Mouse (Mus musculus) layer of hippocampus, postnatal 10 days (tissue): ENCODE data around the gene Hsd11b2. TPM values are rescaled to one million over a fixed set of nuclear protein-coding genes. Genes with fewer than 3 reads are reported as not detected.

Source experiments
- DNase-seq, 2 experiments: peaks; one replicate each; pipeline ENCODE4 v3.0.0; 2021; ENCODE audit warnings: low spot score in 2 of 2
- long read RNA-seq: library from polyadenylated mRNA; stranded (forward); transcript quantifications from one replicate; pipeline ENCODE4 v2.0.0, GENCODE M21; 2023
- total RNA-seq, 2 experiments: library from RNA; stranded (reverse); gene quantifications; 2 replicates each; pipeline ENCODE4 v1.2.3; 2021

The Hsd11b2 gene
- total RNA-seq: under 1 TPM in 1 of 2 experiments, not detected in 1; 0.18 TPM
- long read RNA-seq: 0 reads

GRCm38 (mm10) chr8:105518436-105519313 lies at the start of gene Hsd11b2:
Gene Hsd11b2, plus strand, starts transcription at chr8:105518755.
- DNase-seq: peak; percentile 44 to 67

GRCm38 (mm10) chr8:105469041-105469695 lies 49.4 kb upstream of the Hsd11b2 start:
- peak; percentile 44 to 51 for DNase-seq

- DNase-seq: no peak
These were observed 48.7 kb upstream of the Hsd11b2 start for GRCm38 (mm10) chr8:105469816-105470215.

DNA sequence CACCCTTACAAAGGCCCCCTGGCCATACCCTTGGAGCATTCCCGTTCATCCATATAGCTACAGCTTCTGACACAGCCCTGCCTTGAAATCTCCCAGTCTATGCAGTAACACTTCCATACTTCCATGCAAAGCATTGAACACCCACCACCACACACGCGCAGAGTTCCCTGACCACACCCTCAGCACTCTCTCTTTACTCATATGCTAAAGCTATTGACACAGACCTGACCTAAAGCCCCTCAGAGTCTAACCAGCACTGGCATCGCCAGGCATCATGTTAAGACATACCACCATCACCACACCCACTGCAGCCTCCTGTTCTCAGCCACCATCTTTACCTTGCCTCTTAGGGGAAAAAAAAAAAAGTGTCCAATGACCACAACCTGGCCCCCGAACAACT lies 48.3 kb upstream of the Hsd11b2 start:
- DNase-seq: no peak

GRCm38 (mm10) chr8:105470681-105471313 lies 47.8 kb upstream of the Hsd11b2 start:
- no peak for DNase-seq

- peak; percentile 78 to 82 for DNase-seq
These were observed 47.1 kb upstream of the Hsd11b2 start, which contains the start of gene Tppp3 for GRCm38 (mm10) chr8:105471314-105472015. Gene Tppp3, minus strand, starts transcription at chr8:105471526.

GRCm38 (mm10) chr8:105472414-105472932 lies 46.1 kb upstream of the Hsd11b2 start:
- no peak for DNase-seq

GRCm38 (mm10) chr8:105472983-105473382 lies 45.6 kb upstream of the Hsd11b2 start:
- no peak for DNase-seq

DNA sequence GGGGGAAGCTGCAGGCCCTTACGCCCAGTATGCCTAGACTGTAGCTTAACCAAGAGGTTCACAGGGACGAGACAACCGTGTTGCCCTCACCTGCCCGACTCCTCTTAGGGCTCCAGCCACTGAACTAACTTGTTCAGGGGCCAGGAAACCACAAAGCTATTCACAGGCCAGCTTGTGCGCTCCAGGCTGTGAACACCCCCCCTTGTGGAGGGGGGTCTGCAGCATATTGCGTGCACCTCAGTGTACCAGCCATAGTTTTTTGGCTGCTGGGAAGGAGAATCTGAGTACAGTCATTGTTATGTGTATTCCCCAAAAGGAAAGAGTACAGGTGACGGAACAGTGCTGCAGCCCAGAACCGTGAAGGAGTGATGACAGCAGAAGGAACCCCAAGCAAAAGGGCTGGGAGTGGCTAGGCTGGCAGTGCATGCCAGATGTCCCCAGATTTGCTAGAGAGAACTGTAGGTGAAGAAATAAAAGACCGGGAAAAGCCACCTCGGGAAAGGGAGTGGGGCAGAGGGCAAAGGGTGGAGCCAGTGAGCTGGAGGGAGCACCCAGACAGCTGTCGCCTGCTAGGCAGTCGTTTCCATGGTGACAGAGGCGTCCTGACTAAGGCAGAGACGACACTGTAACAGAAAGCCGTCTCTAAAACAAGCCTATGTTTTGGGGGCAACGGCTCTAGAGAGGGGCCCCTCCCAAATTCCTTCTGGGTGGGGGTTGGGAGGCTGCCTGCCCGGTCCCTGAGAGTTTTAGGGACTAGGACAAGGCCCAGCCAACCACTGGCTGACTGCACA lies 44.5 kb upstream of the Hsd11b2 start:
- peak; percentile 32 to 51 for DNase-seq

DNA sequence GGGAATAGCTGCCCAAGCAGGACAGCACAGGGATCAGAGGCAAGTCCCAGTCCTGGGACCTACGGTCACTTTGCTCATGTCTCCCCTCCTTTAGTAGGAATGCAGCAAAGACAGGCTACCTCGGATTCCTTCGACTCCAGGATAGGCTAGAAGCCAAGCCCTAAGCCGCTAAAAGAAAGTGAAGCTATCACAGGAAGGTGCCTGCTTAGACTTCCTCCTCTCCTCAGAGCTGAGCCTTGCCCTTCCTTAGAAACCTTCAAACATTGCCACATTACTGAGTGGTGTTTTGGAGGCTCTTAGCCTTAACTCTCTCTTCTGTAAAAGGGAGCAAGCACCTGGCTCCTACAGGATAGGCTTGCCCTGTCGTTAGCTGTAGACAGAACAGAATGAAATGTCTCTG lies 43.9 kb upstream of the Hsd11b2 start:
- DNase-seq: no peak

DNA sequence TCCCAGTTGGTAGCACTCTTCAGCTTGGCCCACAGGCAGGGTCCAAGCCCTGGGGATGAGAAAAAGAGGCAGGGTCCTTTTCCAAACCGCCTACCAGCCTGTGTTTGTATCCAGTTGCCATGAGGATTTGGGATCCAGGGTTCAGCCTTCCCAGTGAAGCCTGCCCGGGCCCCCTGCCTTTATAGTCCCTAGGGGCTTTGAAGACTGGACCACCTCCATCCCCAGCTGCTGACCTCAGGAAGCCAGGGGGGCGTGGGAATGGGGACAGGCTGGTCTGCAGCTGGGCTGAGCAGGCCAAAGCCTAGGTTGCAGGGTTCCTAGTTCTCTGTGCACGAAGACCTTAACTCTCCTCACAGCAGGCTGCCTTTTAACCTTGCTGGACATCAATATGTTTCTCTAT lies 43.3 kb upstream of the Hsd11b2 start:
- DNase-seq: no peak

DNA sequence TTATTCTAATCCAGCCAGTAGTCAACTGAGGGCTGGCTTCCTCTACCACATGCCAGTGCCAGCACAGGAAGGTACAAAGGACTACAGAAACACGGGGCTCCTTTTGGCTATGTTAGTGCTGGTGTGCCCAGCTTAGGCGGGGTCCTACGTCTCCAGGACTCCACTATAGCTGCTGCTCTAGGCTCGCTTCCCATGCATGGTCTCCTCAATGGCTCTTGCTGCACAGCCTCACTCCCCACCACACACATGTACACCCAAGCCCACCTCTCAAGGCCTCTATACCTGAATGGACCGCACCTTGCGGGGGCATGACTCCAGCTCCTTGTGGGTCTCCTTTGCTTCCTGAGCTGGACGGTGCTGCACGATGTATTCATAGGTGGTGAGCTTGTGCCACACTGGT lies 42.8 kb upstream of the Hsd11b2 start:
- no peak for DNase-seq

DNA sequence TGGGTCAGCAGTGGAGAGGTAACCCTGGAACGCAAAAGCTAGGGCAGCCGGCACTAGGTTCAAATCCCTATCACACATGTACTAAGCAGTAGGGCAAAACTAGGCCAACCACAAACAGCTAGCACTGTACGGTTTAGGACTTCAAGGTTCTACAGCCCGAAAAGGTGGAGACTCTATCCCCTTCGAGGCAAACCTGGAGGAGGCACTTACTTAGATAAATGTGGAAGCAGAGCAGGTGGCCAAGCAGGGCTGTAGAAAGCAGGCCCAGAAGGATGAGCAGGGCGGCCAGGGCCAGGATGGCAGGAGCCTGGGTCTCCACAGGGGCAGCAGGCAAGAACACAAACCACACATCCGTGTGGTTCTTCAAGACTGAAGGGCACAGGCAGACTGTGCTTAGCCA lies 42.4 kb upstream of the Hsd11b2 start:
- DNase-seq: no peak

GRCm38 (mm10) chr8:105476628-105477413 lies 41.7 kb upstream of the Hsd11b2 start:
- peak; percentile 55 to 70 for DNase-seq

DNA sequence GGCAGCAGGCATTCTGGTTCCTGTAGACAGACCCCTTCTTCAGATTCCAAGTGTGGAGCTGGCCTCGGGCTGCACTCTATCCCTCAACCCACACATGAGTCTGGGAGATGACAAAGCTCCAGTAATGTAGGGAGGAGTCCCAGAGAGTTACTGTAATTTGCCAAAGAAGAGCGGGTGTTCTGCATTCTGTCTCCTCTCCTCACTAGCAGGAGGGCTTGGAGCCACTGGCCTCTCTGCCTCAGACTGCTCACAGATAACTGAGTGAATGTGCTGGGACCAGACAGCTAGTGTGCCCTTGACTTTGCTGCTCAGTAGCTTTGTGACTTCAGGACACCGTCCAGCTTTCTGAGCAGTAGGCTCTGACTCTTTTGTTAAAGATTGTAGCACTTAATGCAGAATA lies 40.8 kb upstream of the Hsd11b2 start:
- no peak for DNase-seq

DNA sequence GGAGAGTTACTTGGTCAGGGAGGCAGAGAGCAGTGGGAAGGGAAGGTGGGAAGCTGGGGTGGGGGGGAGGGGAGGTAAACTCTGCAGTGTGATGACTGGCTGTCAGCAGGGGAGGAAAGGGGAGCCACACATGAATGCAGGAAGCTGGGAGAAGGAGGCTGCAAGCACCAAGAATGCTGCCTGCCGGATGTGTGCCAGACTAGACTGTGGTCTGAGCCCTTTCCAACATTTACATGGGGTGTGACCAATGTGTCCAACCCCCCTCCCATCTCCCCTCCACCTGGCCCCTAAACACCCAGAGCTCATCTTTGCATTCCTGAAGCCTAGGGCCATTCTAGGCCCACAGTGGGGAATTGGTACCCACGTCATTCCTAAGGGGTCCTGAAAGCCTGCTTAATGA lies 37.5 kb upstream of the Hsd11b2 start:
- no peak for DNase-seq

DNA sequence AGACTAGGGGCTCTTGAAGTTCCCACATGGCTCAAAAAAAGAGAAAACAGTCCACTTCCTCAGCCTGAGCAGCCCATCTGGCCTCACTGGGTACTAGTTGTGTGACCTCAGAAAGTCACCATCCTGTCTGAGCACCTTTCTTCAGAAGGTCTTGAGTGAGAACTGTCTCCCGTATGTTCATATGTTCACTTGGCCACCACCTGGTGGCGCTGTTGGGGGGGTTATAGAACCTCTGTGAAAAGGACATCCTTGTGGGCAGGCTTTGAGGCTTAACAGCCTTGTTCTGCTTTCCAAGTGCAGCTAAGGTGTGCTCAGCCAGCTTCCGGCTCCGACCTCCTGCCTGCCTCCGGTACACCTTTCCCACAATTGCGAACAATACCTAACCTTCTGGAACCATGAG lies 37.1 kb upstream of the Hsd11b2 start:
- DNase-seq: no peak

GRCm38 (mm10) chr8:105482123-105482522 lies 36.4 kb upstream of the Hsd11b2 start:
- DNase-seq: no peak
